Mouse (Mus musculus): ENCODE data around the gene Slc13a3.

DNA sequence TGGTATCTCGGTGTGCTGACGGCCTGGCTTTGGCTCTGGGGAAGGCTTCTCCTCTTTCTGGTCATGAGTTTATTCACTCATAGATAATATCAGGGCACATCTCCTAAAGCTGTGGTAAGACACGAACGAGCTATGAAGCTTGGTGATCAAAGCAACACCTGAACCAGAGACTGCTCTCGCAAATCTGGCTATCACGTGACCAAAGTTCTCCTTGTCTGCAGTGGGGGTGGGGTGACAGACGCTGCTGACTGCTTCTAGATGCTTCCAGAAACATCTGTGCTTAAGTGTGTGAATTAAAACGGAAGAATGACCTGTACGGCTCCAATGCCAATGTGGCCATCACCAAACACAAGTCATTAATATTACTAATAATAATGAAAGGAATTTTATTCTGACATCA, 36.7 kb upstream of the Slc13a3 start:
- TF ChIP-seq CTCF (IDR thresholded peaks at IDR 0.05) (no peak), POLR2A (IDR thresholded peaks at IDR 0.05; ENCODE audit: insufficient read depth, low read depth, low read length) (no peak)
